Mouse (Mus musculus) bone marrow, adult 2 months (tissue): Measurements from ENCODE around the gene Pgap3.

Source experiments
- CTCF ChIP-seq: fragments of 200-500 bp; IDR thresholded peaks from 2 replicates; pipeline ENCODE4 v1.5.1; 2011; ENCODE audit warnings: low read length, control low read depth; ENCODE audit not compliant: control insufficient read depth, insufficient read depth
- POLR2A ChIP-seq: fragments of 200-500 bp; IDR thresholded peaks from 2 replicates; pipeline ENCODE4 v1.6.1; 2011; ENCODE audit warnings: low read depth, mild to moderate bottlenecking, control low read depth, low read length, borderline replicate concordance; ENCODE audit not compliant: control insufficient read depth

- peak; percentile 76 for TF ChIP-seq CTCF
- TF ChIP-seq POLR2A = no peak
Observed at GRCm38 (mm10) chr11:98345253-98345652, 55.0 kb downstream of the Pgap3 start.
